Mouse (Mus musculus): ENCODE data around the gene Zfp513.

Gene Zfp513

DNA sequence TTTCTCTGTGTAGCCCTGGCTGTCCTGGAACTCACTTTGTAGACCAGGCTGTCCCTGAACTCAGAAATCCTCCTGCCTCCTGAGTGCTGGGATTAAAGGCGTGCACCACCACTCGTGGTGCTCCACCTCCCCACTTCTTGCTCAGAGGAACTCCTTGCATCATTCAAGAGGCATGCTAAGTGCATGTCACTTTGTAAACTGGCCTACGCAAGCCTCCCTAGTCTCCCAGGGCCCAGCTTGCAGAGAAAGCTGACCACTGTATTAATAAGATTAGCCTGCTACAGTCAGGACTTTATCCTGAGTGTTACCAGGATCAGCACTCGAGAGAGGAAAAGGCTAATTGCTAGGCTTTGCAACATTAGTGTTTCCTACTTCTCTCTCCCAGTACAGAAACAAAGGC, 33.5 kb downstream of the Zfp513 start:
- no peak for DNase-seq (ENCODE audit: low read depth, low spot score)

DNA sequence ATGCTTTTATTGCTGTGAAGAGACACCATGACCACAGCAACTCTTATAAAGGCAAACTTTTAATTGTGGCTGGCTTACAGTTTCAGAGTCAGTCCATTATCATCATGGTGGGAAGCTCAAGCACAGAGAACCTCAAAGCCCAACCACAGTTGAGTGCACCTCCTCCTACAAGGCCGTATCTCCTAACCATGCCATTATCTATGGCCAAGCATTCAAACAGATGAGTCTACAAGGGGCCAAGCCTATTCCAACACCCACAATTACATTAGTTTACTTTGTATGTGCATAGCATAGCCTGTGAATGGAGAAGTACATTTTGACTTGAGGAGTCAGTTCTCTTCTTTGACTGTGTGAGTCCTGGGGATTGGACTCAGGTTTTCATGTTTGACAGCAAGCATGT, 37.2 kb downstream of the Zfp513 start:
- no peak for DNase-seq (ENCODE audit: low read depth, low spot score)

DNA sequence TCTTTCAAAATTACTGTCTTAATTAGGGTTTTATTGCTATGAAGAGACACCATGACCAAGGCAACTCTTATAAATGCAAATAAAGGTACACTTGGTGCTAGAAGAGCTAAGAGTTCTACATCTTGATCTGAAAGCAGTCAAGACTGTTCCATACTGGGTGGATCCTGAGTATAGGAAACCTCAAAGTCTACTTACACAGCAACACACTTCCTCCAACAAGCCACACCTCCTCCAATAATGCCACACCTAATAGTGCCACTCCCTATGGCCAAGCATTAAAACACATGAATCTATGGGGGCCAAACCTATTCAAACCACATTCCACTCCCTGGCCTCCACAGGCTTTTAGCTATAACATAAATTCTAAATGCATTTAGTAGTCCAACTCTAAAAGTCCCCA, 39.6 kb downstream of the Zfp513 start:
- DNase-seq (ENCODE audit: low read depth, low spot score): no peak

DNA sequence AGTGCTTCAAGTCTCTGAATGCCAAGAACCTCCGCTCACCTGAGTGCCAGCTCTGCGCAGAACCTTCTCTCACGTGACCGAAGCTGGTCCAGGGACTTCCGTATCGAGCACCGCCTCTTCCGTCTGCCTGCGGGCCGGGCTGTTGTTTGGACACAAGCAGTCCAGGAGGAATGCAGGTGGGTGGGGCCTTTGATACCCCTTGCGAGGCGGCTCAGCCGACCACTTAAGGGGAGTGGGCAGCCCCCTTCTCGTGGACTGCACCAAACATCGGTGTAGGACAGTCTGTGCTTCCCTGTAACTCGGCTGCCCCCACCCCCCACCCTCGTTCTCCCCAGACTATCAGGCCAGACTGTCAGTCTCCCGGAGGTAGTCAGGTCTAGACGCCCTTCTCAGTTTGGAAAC, 48.0 kb downstream of the Zfp513 start, which contains the start of gene Mpv17:
TSS of gene Mpv17 (minus strand) at position 100 of the 402 bp plus-strand sequence.
- DNase-seq (ENCODE audit: low read depth, low spot score): peak; percentile 67

DNA sequence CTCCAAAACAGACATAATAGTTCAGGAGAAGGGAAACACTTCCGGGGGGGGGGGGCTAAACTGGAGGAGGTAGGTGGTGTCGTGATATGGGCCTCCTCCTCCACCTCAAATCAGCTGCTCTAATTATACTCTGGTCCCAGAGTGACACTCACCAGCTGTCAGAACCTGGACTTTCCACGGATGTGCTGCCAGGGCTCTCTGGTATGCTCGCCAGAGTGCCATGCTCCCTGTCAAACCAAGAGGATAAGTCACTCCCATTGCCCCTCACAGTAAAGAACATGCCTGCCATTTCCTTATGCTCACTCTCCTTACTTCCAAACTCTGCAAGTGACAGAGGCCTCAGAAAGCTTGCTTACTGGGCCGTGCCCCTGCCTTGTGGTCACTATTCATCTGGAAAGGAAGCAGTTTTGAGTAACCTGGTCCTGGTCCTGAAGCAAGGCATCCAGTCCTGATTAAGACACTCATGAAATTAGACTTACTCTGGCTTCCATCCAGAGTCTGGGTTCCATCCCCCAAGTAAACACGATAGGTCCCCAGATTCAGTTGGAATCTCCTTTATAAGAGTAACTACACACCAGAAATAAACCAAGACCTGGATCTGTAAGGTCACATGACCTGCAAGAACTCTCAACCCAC, 48.5 kb downstream of the Zfp513 start:
- no peak for DNase-seq (ENCODE audit: low read depth, low spot score)

DNA sequence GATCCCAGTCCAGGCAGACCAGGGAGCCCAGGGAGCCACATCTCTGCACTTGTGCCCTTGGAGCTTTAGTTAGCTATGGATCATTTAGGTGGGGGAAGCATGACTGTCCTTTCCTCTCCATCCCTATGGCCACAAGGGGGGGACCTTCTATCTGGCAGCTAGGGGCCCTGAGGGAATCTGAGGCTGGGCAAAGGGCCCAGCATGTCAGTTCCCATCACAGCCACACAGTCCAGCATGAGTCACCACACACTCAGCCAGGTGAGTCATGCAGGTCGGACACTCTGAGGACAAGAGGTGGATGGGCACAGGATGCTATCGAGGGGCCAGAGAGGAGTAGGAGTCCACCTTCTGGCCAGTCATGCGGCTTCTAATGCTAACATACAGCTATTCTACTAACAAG, 50.4 kb downstream of the Zfp513 start:
- DNase-seq (ENCODE audit: low read depth, low spot score): no peak

DNA sequence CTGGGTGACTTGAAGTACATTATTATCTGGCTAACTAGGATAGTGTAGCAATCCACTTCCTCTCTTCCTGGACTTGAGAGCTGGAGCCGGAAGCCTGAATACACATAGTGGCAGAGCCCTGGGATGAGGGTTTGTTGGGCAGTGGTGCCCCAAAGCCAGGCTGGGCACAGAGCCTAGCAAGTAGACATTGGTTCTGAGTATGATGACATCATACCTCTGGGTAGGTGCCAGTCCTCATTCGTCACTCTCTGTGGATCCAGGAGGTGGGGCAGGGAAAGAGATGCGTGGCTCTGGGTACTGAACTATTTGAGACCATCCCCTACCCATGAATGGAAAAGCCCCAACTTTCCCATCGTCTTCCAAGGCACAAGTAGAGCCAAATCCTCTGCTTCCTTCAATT, 52.3 kb downstream of the Zfp513 start:
- DNase-seq (ENCODE audit: low read depth, low spot score): no peak

All from WW6 (cell line).